Mouse (Mus musculus) kidney, postnatal 4 days (tissue): ENCODE results near the gene Mycbp2.

Experiments
- DNase-seq, 2 experiments: peaks; one replicate each; pipeline ENCODE4 v3.0.0; 2021; ENCODE audit warnings: mixed read lengths in 2 of 2

Mycbp2 gene

DNA sequence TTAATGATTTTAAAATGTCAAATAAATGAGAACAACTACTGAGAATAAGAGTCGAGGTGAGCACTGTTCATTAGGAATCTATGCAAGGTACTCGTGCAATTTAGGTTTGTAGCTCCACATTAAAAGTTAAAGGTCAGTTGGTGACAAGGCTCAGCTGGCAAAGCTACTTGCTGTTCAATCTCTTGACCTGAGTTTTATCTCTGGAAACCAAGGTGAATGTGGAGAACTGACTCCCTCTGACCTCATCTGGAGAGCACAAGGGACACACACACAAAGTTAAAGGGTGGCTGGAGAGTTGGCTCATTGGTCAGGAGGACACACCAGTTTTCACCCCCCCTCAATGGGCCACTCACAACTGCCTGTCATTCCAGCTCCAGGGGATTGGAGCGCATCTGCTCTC is 245.4 kb downstream of the Mycbp2 start:
- DNase-seq, result no peak

DNA sequence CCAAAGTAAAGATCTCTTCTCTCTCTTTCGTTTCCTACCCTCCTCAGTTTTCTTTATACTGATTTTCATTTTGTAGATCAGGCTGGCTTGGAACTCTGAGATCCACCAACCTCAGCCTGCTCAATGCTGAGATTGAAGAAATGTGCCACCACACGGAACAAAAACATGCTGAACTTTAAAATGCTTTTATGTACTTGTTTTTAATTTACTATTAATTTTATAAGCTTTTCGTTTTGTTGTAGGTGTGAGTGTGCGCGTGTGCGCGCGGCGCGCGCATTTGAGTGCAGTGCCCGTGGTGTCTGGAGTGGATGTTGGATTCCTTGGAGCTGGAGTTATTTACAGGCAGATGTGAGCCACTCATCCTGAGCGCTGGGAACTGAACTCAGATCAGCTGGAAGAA is 246.3 kb downstream of the Mycbp2 start:
- DNase-seq, result no peak

DNA sequence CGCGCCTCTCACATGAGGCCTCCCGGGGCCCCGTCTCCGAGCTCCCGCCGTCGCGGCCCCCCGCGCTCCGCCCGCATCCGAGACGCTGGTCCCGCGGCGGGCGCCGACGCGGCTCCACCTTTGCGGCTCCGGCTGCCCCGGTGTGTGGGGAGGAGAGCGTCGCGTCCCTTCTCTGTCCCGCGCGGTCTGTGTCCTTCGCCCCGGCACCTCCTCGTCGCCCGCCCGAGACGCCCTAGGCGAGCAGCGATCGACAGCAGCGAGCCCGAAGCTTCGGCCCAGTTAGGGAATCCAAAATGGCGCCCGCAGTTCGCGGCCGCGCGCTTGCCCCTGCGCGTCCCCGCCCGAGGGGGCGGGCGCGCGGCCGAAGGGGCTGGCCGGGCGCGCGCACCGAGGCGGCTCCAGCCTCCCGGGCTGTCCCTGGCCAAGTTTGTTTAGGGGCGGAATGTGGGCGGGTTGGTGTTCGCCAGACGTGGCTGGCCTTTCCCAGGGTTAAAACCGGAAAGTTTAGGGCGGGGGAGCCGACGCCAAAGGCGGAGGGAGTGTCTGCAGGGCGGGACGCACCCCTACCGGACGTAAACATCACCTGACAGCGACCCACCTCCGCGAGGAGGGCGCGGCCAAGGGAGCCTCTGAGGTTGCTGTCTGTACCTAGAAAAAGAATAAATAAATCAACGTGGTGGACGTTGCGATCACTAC is 247.2 kb downstream of the Mycbp2 start, which contains the start of gene Fbxl3:
Gene Fbxl3, minus strand, starts transcription at position 329 of the 696 bp plus-strand sequence.
- peak; percentile 90 to 94 for DNase-seq

DNA sequence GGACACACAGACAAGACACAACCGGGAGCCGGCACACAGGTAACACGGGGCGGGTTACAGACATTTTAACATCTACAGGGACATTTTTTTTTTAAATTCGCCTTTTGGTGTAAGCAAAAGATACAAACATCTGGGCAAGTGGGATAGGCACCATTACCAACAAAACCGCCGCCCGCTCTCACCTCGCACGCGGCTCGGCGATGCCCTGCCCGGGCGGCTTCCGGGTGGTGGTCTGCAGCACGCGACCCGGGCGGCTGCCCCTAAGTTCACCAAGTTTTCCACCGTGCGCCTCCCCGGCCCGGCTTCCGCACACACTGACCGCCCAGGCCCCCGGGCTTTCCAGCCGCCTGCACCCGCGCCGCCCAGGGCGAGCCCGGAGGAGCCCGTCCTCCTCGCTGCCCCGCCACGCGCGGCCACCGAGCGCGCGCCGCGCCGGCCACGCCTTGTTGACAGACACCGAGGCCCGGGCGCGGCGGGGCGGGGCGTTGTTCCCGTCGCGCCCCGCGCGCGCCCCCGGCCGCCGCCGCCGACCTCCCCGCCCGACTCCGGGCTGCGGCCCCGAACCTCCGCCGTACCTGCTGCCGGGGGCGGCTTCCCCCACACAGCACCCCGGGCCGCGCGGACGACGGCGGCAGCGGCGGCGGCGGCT is 247.9 kb downstream of the Mycbp2 start:
- DNase-seq, result peak; percentile 90 to 94

DNA sequence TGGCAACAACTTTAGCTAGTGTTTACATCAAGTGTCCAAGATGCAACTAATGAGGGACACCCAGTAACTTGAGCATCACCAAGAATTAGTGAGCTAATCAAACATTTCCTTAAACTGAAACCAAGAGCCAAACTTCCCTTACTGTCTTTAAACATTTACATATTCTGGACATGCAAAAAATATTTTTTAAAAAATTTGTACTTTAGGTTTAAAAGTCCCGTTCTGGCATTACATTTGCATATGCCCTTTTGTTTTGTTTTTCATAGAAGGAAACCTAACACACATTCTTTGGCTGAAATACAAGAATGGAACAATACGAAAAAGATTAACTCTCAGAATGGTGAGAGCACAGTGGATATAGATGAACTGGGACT is 248.4 kb downstream of the Mycbp2 start:
- DNase-seq, result no peak

DNA sequence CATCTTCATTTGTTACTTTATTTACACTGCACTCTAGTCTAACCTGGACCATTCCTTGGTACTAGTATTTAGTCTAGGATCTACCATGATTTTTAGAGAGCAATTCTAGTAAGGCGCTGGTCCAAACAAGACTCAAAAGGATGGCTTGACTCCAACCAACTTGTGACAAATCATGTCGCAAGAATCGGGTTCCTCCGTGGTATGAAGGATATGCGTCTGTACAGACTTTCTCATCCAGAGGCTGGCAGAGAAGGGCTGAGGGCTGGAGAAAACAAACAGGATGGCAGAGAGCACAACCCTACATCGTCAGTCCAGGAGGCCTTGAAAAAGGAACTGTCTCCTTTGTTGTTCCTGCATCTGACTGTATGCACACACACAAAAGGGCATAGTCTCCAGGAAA is 250.0 kb downstream of the Mycbp2 start:
- DNase-seq, result no peak

DNA sequence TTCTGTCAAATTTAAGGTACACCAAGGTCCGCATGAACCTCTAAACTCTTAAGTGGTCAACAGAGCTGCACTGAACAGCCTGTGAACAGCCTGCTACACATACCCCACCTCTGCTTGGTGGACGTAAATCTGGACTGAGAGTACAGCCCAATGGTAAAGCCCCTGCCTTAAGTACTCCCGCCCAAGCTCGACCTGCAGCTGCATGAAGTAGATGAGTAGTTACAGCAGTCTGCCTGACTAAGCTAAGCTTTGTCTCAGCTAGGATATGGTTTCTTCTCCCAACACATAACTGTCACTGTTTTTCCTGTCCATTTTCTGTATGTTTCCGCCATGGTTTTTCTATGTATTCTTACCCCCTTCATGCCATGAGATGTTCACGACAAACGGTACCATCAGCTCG is 250.8 kb downstream of the Mycbp2 start:
- no peak for DNase-seq

DNA sequence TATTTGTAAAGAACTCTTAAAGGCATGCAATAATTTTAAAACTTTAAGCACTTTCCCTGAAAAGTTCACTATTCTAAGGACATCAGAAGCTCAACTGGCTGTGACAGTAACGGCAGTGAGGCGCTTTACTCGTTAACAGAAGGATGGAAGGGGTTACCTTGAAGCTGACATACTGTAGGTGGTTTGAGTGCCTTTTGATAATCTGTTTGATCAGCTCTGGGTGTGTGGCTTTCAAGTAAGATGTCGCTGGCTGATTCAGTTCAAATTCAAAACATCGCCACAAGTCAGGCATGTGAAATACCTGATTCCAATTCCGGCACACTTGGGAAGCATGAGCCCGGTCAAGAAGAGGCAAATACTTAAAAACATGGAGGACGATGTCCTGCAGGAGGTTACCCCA is 251.6 kb downstream of the Mycbp2 start:
- no peak for DNase-seq

DNA sequence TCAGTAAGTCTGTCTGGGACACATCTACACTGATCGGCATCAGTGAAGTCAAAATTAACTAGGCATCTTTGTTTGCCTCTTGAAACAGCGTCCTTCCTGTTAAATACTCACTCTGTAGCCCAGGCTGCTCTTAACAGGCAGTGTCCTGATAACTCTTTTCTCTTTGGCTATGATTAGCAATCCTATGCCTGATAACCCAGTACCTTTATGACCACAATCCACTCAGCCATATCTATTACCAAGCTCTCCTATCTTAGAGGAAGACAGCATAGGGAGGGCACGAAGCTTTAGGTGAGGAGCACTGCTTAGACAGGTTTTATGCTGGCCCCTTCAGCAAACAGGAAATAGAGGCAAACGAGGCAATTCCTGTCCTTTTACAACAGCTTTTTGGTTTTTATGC is 252.9 kb downstream of the Mycbp2 start:
- no peak for DNase-seq

DNA sequence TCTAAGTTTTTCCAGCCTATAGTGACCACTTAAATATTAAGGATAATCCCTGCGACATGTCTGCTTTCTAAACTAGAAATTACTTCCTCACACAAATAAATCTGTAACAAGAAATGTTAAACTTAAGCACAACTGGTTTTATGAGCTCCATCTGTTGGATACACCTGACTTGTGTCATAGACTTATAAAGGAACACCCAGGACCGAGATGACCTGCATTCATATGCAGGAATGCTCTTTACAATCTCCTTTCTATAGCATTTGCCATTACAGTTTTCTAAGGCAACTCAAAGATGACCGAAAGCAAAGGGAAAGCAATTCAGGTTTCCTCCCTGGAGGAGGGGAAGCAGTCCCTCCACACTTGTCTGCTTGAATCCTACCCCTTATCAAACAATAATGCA is 253.4 kb downstream of the Mycbp2 start:
- DNase-seq, result no peak

DNA sequence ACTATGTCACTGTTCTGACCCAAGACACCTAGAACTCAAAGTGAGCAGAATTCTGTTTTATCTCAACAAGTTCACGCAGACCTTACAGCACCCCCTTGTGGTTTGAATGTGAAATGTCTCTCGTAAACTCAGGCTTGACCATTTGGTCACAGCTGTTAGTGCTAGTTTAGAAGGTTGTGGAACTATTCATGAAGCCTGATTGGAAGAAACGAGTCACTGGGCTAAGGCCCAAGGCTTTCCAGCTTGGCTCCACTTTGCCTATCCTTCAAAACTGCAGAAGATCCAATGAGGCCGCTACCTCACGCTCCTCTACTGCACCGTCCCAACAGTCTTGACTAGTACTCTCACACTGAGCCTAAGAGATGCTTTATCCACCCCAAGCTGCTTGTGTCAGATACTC is 258.0 kb downstream of the Mycbp2 start:
- peak; percentile 46 to 61 for DNase-seq

DNA sequence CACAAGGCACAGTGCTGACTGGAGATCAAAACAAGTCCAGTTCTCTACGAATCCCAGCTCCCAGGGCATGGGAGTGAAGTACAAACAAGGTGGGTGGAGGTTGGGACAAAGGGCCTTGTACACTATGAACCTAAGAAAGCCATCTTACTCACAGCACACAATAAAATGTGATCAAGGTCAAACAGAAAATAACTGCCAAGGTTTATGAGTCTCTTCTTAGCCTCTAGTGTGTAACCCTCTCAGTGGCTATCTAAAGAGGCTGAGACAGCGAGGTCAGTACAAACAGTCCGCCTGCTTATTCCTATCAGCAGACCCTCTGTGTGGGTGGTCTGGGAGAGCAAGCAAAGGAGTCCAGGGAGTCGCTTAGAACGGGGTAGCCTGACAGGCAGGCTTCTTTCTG is 258.8 kb downstream of the Mycbp2 start:
- no peak for DNase-seq

DNA sequence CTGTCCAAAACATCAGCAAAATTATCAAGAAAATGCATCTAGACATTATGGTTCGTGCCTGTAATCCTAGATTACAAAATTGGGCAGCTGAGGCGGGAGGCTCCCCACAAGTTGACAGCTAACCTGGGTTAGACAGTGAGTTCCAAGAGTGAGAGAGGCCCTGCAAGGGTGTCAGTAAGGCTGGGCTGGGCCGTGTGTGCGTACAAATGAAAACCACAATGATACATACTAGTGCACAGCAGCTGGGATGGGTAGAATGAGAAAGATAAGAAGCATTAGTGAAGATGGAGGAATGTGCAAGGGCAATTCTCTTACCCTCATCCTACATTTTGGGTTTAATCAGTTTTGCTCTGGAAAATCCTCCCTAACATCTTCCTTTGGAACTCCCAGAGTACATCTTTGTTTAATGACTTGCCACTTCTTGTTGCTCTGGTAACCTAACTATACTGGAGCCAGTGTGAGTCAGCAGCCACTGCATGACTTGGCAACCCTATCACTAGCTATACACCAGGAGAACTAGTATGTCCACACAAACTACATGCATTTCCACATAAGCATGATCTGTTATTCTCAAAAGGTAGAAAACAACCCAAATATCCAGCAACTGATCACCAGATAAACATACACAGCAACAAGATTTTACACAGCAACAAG is 259.8 kb downstream of the Mycbp2 start:
- no peak for DNase-seq

DNA sequence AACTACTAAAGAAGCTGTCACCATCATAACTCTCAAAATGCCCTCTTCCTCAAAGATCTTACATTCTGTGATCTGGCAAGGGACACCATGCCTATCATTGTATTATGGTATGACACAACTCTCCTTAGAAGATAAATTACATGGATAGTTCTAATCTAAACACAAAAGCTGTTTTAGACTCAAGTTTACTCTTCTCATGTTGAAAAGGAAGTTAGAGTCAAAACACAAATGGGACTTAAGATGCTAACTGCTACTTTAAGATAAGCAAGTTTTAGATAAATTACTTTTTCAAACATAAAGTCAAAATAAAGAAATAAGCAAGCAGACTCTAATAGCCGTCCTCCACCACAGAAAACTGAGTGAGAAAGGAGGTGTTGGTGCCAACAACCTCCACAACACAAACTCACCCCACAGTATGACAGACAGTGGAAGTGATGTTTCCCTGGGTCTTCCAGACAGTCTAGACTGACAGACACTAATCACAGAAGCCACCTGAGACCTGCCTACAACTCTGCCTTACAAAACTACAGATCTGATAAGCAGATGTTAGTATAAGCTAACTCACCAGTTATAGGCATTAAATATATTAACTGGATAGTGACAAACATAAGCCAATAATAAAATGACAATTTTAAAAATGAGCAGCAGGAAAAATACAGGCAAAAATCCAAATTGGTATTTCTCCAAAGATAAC is 260.6 kb downstream of the Mycbp2 start:
- DNase-seq, result no peak

DNA sequence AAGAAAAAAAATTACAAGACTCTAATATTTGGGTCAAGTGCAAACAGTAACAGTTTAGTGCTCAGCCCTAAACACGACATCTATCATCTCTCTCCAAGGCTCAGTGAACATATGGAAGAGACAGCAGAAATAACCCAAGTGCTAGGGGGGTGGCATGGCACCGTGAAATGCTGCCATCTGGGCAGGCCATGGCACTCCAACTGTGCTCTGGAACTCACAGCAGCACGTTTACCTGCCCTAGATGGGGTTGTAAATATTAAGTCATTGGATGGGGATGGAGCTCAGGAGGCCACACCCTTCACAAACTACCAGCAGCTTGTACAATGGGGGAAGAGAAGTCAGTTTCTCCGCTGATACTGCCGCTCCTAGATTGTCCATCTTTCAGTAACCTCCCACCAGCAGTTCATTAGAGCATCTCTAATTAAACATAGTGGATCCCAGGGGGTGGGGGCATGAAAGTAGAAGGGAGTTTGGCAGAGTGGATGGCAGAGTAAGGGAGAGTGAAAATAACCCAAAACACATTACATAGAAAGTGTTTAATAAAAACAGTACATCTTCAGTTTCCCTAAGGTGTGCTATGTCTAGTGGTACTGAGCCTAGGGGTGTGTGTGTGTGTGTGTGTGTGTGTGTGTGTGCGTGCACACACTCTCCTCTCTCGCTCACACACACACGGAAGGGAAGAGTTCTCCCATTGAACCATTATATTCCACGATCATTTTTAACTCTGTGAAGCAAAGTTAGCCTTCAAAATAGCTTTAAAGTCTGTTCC is 267.2 kb downstream of the Mycbp2 start:
- no peak for DNase-seq

DNA sequence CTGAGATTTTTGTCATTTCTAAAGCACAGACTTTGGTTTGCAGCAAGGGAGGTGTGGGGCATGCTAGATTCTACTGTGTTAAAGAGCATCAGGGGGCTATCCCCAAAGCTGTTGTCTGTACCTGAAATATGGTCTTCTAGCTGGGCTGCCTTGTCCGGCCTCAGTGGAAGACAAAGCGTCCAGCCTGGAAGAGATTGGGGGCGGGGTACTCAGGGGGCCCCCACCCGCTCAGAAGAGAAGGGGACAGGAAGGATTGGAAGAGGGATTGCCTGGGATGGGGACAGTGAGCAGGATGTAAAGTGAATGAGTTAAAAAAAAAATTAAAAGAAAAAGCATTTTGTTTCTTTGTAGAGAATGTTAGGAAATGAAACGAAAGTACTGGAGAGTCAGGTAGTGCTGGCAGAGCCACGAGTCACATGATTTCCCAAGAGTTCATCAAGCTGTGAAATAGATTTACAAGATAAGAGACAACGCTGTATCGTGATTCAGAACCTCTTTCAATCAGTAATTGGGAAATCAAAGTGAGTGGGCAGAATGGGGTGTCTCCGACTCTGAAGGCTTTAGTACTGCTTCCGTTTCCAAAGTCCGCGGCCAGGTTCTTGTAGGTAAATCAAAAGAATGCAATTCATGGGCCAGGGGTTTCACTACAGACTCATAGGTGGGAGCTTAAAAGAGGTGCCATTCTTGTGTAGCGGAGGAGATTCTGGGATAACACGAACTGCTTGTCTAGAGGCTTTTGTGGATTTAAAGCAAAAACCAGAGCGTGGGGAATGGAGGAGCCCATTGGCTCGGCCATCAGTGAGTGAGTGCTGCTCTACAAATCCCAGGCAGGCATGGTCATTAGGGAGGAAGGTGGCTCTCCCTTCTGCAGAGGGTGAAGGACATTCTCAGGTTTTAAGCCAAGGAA is 268.4 kb downstream of the Mycbp2 start:
- DNase-seq, result no peak

DNA sequence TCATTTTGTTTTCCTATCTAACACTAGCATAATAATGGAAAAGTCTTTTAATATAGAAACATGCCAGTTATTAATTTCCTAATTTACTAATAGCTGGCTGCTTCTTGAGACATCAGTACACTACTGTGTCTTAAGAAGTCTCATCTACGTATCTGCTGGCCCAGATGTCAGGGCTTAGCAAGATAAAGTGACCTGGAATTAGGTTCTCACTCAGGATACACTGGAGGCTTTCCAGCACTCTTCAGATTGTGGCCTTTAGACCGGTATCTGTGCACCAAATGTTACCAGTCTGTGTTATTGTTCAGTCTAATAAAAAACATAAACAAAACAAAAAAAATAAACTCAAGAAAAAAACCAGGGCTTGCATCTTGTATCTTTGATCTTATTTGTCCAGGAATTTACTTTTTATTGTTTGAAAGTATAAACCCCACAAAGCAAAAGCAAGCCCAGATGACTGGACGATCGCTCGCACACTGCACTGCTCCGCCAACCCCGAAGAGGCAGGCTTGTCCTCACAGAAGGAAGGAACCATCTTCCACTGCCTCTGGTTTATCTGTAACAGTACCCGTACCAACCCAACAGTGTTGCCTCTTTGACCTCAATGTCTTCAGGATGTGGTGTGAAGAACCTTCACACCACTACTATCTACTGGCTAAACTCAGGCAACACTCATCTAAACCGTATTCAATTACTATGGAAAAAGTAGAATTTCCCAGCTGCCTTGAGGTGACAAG is 269.2 kb downstream of the Mycbp2 start:
- DNase-seq, result no peak

DNA sequence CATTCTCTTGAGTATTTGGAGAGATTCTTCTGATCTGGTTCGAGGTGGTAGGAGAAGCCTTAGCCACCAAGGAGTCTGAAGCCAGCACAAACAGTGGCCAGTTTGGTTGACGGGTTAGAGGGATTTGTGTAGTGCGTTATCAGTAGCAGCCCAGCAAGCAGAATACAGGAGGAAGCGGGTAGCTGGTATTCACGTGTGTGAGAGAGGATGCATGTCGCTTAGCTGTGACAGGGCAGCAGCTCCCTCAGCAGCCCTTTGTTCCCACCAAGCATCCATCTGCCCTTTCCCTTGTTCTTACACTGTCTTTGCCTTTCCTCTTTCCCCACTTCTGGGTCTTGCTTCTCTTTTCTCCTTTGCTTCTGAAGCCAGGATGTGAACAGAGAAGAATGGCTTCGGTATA is 271.4 kb downstream of the Mycbp2 start:
- no peak for DNase-seq

DNA sequence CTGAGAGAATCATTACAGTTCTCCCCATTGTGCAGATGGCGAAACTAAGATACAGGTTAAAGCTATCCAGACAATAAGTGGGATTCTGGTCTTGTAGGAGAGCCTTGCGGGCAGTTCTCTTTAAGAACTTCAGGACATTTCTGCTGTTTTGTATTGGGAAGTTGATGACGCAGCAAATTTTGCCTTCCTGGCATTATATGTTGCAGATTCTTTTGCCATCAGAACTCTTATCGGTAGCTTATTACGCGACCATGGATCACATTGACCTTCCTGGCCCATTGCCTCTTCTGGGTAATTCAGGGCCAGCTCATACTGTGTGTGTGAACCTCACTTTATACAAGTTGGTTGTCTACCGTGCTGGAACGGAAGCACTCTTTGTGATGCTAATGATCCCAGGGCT is 272.8 kb downstream of the Mycbp2 start:
- no peak for DNase-seq

DNA sequence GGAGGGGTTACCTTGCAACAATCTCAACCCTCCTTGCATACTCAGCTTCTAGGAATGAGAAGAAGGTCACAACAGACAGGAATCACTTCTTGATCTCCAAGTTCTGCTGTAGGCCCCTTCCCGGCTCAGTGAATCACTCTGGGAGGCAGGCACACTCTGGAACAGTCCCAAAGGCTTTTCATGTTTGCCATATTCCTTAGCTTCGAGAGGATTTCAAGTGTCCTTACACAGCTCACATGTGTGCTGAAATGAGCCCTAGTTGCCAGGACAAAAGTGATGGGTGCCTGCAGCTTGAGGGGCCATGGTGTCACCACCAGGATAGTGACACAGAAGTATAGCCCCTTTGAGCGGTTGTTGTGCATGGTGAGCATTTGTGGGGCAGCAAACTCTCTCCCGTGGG is 273.9 kb downstream of the Mycbp2 start:
- DNase-seq, result no peak

DNA sequence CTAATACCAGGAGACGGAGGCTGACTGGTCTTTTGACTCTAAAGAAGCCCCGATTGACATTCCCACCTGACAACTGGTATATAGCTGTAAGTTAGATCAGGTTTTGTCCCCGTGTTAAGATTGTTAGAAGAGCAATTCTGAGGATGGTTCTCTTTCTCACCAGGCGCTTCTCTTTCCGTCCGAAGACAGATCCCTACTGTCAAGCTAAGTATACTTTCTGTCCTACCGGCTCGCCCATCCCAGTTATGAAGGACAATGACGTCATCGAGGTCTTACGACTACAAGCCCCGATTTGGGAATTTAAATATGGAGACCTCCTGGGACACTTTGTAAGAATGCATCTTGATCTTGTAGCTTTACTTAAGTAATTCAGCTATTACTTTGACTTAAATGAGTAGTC is 275.1 kb downstream of the Mycbp2 start:
- no peak for DNase-seq
